Mouse (Mus musculus) ovary, postnatal 36 days (tissue): ENCODE results near the gene D630039A03Rik.

Source experiments
- DNase-seq: peaks from one replicate; pipeline ENCODE4 v3.0.0; 2022; ENCODE audit warnings: low spot score, mixed read lengths

The D630039A03Rik gene

GRCm38 (mm10) chr4:57927464-57928205 is 11.5 kb upstream of the D630039A03Rik start:
- no peak for DNase-seq

GRCm38 (mm10) chr4:57924556-57925071 is 8.5 kb upstream of the D630039A03Rik start:
- no peak for DNase-seq

GRCm38 (mm10) chr4:57922171-57922570 is 6.1 kb upstream of the D630039A03Rik start:
- no peak for DNase-seq

- no peak for DNase-seq
Observed at GRCm38 (mm10) chr4:57920522-57920921, 4.4 kb upstream of the D630039A03Rik start.

- DNase-seq: no peak
Observed at GRCm38 (mm10) chr4:57919494-57920423, 3.7 kb upstream of the D630039A03Rik start.

- no peak for DNase-seq
Observed at GRCm38 (mm10) chr4:57916711-57917110, 614 bp upstream of the D630039A03Rik start.

- peak; percentile 45 for DNase-seq
Observed at GRCm38 (mm10) chr4:57915216-57915965, 706 bp downstream of the D630039A03Rik start.

GRCm38 (mm10) chr4:57914193-57915190 is 1.6 kb downstream of the D630039A03Rik start:
- DNase-seq: peak; percentile 18

- DNase-seq: no peak
Observed at GRCm38 (mm10) chr4:57913021-57913420, 3.1 kb downstream of the D630039A03Rik start.

GRCm38 (mm10) chr4:57908860-57909259 is 7.2 kb downstream of the D630039A03Rik start:
- DNase-seq: no peak

- DNase-seq: no peak
Observed at GRCm38 (mm10) chr4:57906708-57907107, 9.4 kb downstream of the D630039A03Rik start.

- no peak for DNase-seq
Observed at GRCm38 (mm10) chr4:57904638-57905037, 11.5 kb downstream of the D630039A03Rik start.

- peak; percentile 60 for DNase-seq
Observed at GRCm38 (mm10) chr4:57904211-57904610, 11.9 kb downstream of the D630039A03Rik start.

GRCm38 (mm10) chr4:57902619-57903018 is 13.5 kb downstream of the D630039A03Rik start:
- DNase-seq: no peak

- peak; percentile 41 for DNase-seq
Observed at GRCm38 (mm10) chr4:57901210-57901609, 14.9 kb downstream of the D630039A03Rik start.

GRCm38 (mm10) chr4:57896631-57897030 is 19.5 kb downstream of the D630039A03Rik start:
- no peak for DNase-seq

GRCm38 (mm10) chr4:57895902-57896301 is 20.2 kb downstream of the D630039A03Rik start:
- no peak for DNase-seq

GRCm38 (mm10) chr4:57895140-57895539 is 21.0 kb downstream of the D630039A03Rik start:
- DNase-seq: no peak

- no peak for DNase-seq
Observed at GRCm38 (mm10) chr4:57892001-57892586, 24.0 kb downstream of the D630039A03Rik start.

GRCm38 (mm10) chr4:57889773-57890172 is 26.3 kb downstream of the D630039A03Rik start:
- DNase-seq: no peak
